Mouse (Mus musculus) liver, adult 10 weeks (tissue): ENCODE data around the gene Tlr8. TPM values are rescaled to one million over a fixed set of nuclear protein-coding genes. Genes with fewer than 3 reads are reported as not detected.

Experiments
- polyA plus RNA-seq: library from polyadenylated mRNA; stranded (reverse); fragments of 350-450 nt; fragmentation: Illumina TruSeq; extraction: RNeasy Lipid Tissue Mini Kit (QIAGEN cat#74804); gene quantifications from one replicate; pipeline ENCODE4 v1.2.3, GENCODE M21; 2014; ENCODE audit warnings: low read depth, low replicate concordance

Gene Tlr8
- 2.5 TPM for polyA plus RNA-seq

GRCm38 (mm10) chrX:167264086-167264485 is at the start of gene Tlr8:
Gene Tlr8 (minus strand): TSS chrX:167264329.

GRCm38 (mm10) chrX:167208978-167209754 is 55.0 kb downstream of the Tlr8 start, which contains the start of gene Tmsb4x:
Gene Tmsb4x (minus strand): TSS chrX:167209315.

Other genes with a start within 250 kb of the Tlr8 start
- 280 TPM for gene Tmsb4x, start 55.0 kb downstream of the Tlr8 start, polyA plus RNA-seq
- gene Tlr7, start 66.2 kb upstream of the Tlr8 start, polyA plus RNA-seq, result 2.3 TPM
- 24.5 TPM for gene Prps2, start 118.4 kb upstream of the Tlr8 start, polyA plus RNA-seq